Mouse (Mus musculus) CH12.LX (cell line): ENCODE results near the gene Zic4.

Source experiments
- CHD2 ChIP-seq: IDR thresholded peaks from 2 replicates; pipeline ENCODE4 v1.6.1; 2011; ENCODE audit warnings: low read length, improper control_type of control experiment
- RAD21 ChIP-seq: IDR thresholded peaks from 2 replicates; pipeline ENCODE4 v1.6.1; 2011; ENCODE audit warnings: low read depth, mild to moderate bottlenecking, low read length, improper control_type of control experiment, moderate library complexity

DNA sequence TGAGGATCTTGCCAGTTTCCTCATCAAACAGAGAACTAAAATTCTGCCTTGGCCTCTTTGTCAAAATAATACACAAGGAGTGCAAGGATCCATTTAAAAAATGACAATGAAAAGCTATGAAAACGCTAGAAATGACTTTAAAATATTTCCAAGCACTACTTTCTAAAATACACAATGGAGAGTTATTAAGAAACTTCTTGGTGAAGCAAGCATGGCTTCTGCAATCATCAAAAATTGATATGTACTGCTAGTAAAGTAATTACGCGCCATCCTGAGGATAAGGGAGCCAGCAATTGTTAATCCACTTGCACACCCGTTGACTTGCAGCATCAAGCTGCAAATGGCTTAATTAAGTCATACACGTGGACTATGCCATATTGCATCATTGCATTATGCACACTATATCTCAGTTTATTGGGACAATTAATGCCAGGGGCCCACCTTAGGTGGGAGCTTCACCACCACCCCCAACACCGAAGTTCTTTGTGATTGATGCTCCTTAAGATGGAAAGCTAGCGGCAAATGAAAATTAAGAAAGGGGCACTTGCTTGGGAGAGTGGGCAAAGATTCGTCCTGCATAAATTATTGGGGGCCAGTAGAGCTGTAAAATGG is 38.4 kb downstream of the Zic4 start:
- TF ChIP-seq CHD2 (no peak), RAD21 (no peak)
